Mouse (Mus musculus): ENCODE results near the gene Ahcyl1.

Gene Ahcyl1

DNA sequence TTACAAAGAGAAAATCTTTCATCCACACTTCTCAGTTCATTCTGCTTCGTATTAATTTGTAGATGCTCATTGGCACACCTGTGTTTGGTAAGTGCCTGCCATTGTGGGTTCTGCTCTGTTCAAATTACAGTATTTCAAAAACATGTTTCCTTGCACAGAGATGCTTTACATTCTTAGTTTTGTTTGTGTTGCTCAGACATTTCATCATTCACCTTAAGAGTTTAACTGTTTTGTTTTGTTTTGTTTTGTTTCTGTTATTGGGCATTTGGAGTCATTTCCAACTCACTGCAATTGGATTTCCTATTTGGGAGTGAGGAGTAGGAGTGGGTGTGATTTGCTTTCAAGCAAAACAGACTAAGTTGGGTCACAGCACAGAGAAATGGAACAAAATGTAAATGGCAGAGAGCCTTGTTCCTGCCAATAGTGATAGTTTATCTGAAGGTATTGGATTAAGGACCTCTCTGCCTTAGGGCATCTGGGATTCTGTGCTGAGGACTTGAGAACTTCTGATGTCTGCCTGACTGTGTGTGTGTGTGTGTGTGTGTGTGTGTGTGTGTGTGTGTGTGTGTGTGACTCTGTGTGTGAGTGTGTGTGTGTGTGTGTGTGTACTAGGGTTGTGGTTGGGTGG lies 5.5 kb upstream of the Ahcyl1 start:
- no peak for DNase-seq

DNA sequence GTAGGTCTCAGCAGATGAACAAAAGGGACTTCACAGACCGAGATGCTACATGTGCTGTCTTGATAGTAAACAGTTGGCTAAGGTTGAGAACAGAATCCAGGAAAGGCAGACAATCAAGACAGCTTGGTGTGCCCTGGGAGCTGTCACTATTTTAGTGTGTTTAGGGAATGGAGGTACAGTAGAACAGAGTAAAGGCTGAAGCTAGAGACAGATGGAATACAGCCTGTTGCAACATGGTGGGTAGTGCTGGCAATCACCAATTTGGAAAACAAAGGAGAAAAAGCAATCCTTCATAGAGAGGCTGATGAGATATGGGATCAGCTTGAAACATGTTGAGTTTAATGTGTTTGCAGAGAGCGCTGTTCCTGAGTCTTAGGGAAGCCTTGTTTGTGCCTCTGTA lies 4.3 kb upstream of the Ahcyl1 start:
- DNase-seq: no peak

DNA sequence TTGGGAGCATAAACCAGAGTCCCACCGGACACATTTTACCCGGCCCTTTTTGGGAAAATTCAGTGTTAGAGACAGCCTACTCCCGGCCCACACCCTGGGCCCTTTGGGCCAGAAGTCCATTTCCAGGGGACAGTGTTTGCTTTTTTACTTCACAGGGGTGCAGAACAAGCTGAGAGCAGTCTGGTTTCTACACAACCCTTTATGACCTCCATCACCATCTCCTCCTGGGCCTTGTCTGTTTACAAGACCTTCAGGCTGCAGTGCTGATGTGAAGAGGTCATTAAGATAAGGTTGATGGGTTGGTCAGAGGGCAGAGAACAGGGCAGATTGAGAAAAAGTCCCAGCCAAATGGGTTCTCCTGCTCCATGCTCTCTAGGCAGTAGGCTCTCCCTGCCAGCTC lies 550 bp upstream of the Ahcyl1 start:
- no peak for DNase-seq

DNA sequence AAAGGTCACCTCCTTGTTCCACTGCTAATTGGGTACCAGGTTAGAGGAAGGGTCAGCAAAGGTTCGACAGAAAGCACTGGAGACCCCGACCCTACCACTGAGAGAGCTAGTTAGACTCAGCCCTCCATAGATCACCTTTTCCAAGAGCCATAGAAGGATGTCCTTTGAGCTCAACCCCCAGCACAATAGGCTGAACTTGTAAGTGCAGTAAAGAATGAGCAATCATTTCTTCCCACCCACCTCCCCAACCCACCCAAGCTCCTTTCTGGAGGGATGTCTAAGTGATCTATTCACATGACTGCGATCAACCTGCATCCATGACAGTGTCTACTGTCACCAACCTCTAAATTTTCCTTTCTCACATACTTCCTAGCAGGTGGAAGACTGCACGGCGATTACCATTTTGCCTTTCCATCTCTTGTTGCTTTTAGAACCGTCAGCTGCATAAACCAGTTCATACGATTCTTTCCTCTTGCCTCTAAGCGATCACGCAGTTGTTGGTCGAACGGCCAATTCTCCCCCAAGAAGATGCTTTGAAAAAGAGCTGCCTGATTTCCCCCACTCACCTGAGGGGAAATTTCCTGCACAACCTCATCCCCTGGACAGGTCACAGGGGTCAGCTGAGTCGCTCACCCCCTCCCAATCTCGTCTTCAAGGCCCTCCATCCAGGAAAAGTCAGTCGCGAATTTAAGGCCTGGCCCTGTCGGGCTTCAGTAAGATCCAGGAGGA lies 977 bp downstream of the Ahcyl1 start:
- DNase-seq: peak; percentile 15

DNA sequence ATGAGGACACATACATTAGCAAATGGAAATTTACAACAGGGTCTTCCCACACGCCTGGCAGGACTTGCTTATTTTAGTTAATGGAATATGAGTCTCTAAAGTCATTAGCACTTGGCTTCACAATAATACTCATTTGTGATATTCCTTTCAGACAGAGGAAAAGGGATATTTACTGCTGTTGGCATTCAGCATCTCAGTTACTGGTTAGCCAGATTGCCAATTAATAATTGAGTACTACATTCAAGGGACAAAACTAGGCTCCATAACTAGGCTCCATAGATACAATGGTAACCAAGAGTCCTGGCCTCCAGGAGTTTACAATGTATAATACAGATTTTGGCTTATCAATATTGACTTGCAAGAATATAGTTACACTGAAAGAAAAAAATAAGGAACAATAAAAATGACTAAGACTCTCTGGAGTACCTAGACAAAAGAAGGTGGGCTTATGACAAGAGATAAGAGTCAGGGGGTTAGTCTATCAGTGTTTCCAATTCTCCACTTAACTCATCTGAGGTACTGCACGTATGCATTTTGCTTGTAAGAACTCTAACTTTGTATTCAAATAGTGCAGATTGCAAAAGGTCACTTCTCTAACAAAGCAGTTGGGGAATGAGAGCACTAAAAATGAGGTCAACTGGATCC lies 2.0 kb downstream of the Ahcyl1 start:
- DNase-seq: peak; percentile 63

DNA sequence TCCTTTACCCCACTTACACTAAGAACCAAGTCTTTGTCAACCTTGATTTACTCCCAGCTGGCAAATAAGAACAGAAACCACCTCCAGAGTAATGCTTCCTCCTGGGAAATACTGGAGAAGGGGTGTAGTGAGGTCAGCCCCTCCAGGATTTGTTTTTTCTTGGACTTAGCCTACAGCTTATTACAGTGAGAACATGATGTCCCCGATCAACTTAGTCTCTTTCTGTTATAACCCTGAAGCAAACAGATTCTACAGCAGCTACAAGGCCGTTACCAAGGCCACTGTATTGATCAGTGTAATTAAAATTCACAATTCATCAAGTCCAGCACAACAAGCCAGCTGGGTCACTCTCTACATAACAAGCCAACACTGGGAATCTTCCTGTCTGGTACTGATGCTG lies 6.0 kb downstream of the Ahcyl1 start:
- peak; percentile 30 for DNase-seq

DNA sequence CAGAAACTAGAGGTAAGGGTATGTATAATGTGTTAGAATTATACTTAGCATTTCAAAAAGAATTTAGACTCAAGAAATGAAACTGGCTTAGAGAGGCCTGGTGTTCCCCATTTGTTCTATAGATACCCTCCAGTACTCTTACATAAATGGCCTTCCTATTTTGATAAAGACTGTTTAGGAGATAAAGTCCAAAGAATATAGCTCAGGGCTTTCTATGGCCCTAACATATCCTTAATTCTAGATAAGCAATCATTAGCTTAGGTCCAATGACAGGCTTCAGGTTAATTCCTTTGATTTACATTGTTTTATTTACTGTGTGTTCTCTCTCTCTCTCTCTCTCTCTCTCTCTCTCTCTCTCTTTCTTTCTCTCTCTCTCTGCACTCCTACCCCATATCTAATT lies 7.1 kb downstream of the Ahcyl1 start:
- no peak for DNase-seq

DNA sequence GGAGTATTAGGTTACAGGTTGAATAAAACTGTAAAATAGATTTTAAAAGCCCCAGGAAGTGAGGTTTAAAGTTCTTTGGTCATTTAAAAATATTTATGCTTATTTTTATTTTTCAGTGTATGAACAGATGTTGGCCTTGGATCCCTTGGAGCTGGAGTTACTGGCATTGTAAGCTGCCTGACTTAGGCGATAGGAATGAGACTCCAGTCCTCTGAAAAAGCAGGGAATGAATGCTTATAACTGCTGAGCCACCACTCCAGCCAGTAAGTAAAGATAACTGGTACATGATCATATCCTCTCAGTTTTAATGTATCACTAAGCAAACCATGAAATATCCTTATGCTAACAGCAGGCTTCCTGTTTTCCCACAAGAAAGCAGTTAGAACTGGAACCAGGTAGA lies 8.1 kb downstream of the Ahcyl1 start:
- DNase-seq: no peak

DNA sequence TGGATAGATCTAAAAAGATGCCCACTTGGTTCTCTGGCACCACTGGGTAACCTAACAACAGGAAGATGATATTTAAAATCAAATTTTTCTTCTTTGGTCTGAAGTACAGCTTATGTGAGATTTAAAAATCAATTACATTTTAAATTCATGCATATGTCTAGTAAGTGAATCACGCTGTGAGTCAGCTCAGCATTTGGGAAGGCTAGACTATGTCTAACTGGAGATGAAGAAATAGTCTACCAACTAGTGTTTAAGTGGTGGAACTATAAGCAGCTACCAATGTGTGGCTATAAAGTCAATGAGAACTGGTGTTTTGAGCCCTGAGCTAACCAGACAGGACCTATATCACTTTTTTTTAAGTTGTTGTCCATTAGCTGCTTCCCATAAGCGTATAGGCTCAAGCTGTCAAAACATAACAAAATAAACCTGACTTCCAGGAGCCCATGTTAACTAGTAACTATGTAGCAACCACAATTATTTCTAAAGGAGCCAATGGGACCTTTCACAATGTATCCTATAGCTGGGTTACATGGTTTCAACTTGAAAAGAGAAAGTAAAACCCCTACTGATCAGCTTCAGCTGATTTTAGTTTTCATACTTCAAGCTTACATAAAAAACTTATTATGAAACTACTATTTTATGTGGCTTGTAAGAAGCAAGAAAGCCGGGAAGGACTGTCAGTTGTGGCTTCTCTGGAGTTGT lies 9.9 kb downstream of the Ahcyl1 start:
- DNase-seq: no peak

DNA sequence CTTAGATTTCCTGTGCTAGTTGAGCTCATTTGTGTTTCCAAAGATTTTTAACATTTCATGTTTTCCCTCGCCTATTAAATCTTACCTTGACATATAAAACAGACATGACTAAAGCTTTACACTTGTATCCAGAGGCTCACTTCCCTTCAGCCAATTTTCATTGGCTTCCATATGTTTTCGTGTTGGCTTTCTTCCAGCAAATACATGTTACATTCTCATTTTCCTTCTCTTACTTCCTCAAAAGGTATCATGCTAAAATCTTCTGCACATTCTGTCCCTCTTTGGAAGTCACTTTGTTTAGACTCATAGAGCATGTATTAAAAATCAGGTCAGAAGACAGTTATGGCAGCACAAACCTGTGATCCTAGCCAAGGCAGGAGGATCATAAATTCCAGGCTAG lies 10.7 kb downstream of the Ahcyl1 start:
- no peak for DNase-seq

DNA sequence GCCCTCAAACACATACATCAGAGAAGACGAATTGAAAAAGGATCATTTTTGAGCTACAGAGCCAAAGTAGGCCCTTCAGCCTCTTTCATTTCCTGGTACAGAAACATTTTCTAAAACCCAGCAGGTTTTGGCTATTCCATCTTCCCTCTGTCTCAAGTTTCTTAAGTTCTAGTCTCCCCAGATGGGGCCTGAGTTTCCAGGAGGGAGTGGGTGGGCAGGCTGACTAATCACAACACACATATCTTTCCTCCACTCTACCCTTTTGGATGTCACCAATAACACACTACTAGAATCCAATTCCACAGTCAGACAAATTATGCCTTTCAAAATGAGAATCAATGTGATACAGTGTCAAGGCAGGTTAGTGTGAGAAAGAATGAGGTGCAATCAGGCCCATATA lies 12.8 kb downstream of the Ahcyl1 start:
- DNase-seq: no peak

DNA sequence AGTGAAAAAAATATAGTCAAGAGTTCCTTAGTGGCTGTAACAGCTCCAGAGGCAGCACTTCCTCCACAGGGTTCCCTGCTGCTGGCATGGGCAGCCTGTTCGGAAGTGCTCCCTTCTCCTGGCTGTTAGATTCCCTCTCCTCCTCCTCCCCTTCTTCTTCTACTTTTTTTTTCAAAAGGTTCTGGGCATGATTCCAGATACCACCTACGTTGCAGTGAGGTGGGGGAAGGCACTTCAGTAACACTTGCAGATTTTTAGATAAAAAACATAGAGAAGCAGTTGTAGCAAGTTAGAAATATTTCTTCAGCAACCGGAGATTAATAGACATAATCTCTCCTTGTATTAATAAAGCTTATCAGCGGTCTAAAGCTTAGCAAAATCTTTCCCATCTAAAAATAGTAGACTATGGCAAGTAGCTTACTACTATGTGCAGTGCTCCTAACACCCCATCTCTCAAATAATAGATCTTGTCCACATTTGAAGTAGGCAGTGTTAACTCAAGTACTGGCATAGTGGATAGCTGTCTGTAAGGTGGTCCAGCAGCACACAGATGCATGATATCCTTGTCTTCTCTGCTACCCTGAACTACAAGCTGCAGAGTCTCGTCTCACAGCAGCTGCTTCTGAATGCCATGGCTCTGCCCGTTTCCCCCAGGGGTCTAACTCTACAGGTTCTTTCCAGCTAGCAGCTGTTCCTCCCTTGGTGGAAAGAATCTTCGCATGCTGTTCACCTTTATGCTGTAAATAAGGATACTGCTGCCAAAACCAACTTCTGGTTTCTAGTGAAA lies 15.4 kb downstream of the Ahcyl1 start:
- DNase-seq: peak; percentile 53

DNA sequence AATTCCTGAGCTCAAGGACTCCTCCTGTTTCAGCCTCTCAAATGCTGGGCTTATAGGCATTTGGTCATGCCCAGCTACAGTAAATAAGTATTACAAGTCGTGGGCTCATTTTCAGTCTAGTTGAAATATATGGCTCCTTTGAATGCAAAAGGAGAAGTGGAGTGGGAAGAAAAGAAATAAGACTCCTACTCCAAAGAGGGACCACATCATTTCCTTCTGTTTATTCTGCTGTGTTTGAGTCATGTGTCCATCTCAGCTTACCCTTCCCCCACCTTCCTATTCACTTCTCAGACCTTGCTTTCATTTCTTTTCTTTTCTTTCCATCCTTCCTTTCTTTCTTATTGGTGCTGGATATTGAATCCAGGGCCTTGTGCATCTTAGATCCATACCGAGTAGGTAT lies 24.9 kb downstream of the Ahcyl1 start:
- no peak for DNase-seq

DNA sequence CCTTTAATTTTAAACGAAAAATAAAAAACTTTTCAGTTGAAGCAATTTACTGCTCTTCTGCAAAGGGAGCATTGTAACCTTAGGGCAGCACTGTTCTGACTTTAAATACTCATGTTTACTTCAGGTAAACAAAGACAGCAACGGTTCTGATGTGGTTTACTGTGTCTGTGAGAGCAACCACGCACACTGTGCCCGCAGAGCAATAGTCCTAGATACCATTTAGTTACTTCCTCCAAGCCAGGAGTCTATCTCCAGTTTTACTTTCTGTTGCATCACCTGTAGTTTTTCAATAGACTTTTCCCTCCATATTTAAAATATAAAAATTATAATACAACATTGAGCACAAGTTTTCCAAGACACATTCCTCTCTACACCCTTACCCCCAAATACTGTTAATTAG lies 25.9 kb downstream of the Ahcyl1 start:
- DNase-seq: no peak

DNA sequence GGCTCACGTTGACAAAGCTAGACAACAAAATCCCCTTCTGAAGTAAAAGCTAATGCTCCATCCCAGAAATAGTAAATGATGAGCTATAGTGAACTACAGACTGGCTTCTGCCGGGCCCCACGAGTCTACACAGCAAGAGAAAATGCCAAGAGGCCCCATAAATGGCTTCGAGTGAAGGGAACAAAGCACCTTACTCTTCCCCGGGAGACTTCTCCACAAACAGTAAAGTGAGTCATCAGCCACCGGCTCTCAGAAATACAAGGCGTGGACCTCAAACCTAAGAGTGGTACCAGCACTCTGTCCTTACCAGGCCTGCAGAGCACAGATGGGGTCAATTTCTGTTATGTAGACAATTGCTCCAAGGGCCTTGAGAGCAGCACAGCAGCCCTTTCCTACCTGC lies 27.6 kb downstream of the Ahcyl1 start:
- DNase-seq: no peak

DNA sequence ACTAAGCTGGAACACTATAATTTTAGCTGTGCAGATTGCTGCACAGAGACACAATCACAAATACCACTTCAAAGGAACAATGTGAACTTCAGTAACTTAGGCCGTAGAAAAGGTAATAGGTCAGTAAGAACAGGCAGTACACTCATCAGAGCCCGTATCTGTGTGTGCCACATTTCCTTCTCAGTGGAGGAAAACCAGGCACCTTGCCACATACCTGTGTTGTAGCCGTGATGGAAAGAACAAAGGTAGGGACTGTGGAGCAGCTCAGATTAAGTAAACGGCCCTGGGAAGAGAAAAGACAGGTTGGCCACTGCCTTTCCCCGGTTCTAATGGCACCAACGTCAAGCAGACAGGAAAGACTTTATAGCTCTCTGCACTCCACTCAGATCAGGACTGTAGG lies 28.9 kb downstream of the Ahcyl1 start:
- DNase-seq: peak; percentile 57

DNA sequence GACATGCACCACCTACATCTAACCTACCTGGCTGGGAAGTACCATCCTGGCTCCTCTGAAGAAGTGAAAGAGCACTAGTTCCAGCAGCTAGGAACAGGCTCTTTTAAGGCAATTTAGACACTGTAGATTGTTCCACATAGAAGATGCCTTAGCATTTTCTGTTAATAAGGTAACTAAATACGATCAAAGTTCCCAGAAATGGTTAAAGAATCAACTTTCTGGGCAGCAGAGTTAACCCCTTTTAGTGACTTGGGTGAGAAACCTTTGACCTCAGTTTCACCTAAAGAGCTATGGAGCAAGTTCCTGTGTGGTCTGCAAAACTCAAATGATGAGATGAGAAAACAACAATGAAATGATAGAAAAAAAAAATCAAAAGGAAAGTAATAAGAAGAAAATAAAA lies 31.7 kb downstream of the Ahcyl1 start:
- DNase-seq: peak; percentile 81

DNA sequence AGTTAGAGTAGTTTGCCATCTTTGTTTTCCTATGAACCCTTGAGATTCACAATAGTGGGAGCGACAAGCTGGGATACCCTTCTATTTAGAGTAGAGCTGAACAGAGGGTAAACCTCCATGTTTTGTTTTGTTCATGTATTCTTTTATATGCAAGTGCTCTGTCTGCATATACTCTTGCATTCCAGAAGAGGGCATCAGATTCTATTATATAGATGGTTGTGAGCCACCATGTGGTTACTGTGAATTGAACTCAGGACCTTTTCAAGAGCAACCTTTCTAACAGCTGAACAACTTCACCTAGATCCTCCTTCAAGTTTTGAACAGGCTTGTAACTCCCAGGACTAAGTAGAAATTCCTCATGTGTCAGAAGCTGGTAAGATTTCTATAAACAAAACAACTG lies 37.4 kb downstream of the Ahcyl1 start:
- no peak for DNase-seq

DNA sequence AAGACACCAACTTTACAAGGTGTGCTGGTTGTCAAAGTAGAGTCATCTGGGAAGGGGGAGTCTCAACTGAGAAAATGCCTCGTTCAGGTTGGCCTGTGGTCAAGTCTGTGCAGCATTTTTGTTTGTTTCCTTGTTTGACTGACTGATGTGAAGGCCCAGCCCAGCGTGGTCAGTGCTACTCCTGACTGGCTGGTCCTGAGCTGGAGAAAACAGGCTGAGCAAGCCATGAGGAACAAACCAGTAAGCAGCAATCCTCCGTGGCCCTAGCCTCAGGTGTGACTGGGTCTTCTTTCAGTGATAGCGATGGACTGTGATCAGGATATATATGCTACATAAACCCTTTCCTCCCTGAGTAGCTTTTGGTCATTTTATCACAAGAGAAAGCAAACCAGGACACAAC lies 39.5 kb downstream of the Ahcyl1 start:
- no peak for DNase-seq

DNA sequence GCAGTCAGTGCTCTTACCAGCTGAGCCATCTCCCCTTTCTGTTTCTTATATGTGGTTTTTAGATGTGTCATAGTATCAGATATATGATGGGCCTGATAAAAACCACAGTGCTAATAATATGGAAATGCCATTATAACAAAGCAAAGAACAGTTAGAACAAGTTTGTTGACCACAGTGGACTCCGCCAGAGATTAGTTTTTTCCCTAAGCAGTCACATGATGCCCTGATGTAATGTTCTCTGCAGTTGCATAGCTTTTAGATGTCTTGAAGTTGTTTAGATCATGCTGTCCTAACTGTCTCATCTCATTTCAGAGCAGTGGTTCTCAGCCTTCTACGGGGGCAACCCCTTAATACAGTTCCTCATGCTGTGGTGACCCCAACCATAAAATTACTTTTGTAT lies 40.2 kb downstream of the Ahcyl1 start:
- no peak for DNase-seq

DNA sequence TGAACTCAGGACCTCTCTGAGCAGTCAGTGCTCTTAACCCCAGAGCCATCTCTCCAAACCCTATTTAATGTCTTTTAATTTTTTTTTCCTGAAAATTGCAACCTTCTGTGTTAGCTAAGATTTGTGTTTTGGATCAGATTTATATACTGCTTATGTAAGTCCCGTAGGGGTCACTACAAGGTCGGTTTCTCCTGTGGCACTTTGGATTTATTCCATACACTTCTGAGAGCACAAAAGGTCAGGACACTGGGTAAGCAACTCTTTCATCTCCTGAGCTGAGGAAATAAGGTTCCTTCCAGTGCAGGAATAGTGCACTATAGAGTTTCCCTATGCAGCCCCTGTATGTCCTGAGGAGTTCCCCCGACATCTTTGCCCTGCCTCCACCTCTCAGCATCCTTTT lies 40.9 kb downstream of the Ahcyl1 start:
- peak; percentile 63 for DNase-seq

DNA sequence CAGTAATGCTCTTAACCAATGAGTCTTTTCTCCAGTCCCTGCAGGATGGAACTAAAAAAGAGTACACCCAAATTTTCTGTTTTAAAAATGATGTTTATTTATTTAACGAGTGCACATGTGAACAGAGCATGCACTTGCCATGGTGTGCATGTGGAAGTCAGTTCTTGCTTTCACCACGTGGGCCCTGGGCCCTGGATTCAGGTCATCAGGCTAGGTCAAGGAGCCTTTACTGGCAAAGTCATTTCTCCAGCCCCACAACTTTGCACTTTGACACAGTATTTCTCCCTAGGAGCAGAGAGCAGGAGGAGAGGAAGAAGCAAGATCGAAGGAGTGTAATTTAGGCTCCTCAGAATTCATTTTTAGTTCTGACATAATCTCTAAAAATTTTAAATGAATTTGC lies 41.5 kb downstream of the Ahcyl1 start:
- peak; percentile 51 for DNase-seq

DNA sequence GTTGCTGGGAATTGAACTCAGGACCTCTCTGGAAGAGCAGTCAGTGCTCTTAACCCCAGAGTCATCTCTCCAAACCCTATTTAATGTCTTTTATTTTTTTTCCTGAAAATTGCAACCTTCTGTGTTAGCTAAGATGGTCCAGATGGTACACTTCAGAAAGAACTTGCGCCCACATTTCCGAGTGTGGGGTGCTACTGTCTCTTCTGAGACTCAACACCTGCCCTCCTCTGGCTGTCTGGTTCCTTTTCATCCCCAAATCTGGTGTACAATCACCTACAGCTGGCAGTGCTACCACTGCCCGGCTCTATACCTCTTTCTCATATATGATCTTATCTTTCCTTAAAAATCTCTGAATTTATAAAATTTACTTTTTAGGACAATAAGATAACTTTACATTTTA lies 43.4 kb downstream of the Ahcyl1 start:
- DNase-seq: no peak
